Mouse (Mus musculus) layer of hippocampus, adult 2 months (tissue): ENCODE measurements around the gene Slc25a5. TPM values are rescaled to one million over a fixed set of nuclear protein-coding genes. Genes with fewer than 3 reads are reported as not detected.

ENCODE experiments used
- DNase-seq, 2 experiments: peaks; one replicate each; pipeline ENCODE4 v3.0.0; 2022; ENCODE audit warnings: low spot score in 2 of 2
- H3K27ac ChIP-seq: fragments of 200-600 bp; 2 replicates; pipeline ENCODE4 v1.8.1; 2022
- H3K4me3 ChIP-seq: fragments of 200-600 bp; 2 replicates; pipeline ENCODE4 v1.8.1; 2022; ENCODE audit warnings: mild to moderate bottlenecking
- CTCF ChIP-seq: fragments of 200-600 bp; conservative IDR thresholded peaks from 2 replicates; pipeline ENCODE4 v1.8.1; 2022; ENCODE audit warnings: antibody characterized with exemption, mild to moderate bottlenecking, moderate library complexity
- total RNA-seq, 2 experiments: library from RNA; stranded (reverse); gene quantifications; 2 replicates each; pipeline ENCODE4 v1.2.3; 2021

Slc25a5 gene
- total RNA-seq, 2 experiments from 2014 or later: 325 to 333 TPM

- TF ChIP-seq CTCF: peak; percentile 46
- DNase-seq: no peak
- Histone ChIP-seq H3K4me3 (no peak overlapping the region), H3K27ac (no peak overlapping the region)
These were observed 34.8 kb downstream of the Slc25a5 start for GRCm38 (mm10) chrX:36830271-36830670.

- DNase-seq: peak in 1 of 2 experiments; percentile 32
- Histone ChIP-seq H3K27ac (no peak overlapping the region), H3K4me3 (no peak overlapping the region)
- no peak for TF ChIP-seq CTCF
These were observed 36.2 kb downstream of the Slc25a5 start for GRCm38 (mm10) chrX:36831632-36832031.

GRCm38 (mm10) chrX:36833397-36834084, 38.1 kb downstream of the Slc25a5 start:
- peak; percentile 34 to 74 for DNase-seq
- no peak overlapping the region; the same call in 1 of the 2 replicates for H3K4me3 ChIP-seq
- H3K27ac ChIP-seq: no peak overlapping the region
- peak; percentile 84 for TF ChIP-seq CTCF

- TF ChIP-seq CTCF: no peak
- Histone ChIP-seq H3K4me3 (no peak overlapping the region), H3K27ac (no peak overlapping the region)
- no peak for DNase-seq
These were observed 41.7 kb downstream of the Slc25a5 start for GRCm38 (mm10) chrX:36837069-36837676.

GRCm38 (mm10) chrX:36839391-36839790, 43.9 kb downstream of the Slc25a5 start:
- H3K27ac ChIP-seq: no peak overlapping the region
- no peak for DNase-seq
- TF ChIP-seq CTCF: no peak
- no peak overlapping the region for H3K4me3 ChIP-seq

GRCm38 (mm10) chrX:36841698-36842097, 46.2 kb downstream of the Slc25a5 start:
- Histone ChIP-seq H3K27ac (no peak overlapping the region), H3K4me3 (no peak overlapping the region)
- DNase-seq: no peak
- TF ChIP-seq CTCF: no peak

- H3K4me3 ChIP-seq: no peak overlapping the region
- TF ChIP-seq CTCF: no peak
- no peak for DNase-seq
- no peak overlapping the region for H3K27ac ChIP-seq
These were observed 48.0 kb downstream of the Slc25a5 start for GRCm38 (mm10) chrX:36843346-36843990.

- Histone ChIP-seq H3K27ac (no peak overlapping the region), H3K4me3 (no peak overlapping the region)
- no peak for TF ChIP-seq CTCF
- DNase-seq: no peak
These were observed 51.7 kb downstream of the Slc25a5 start for GRCm38 (mm10) chrX:36847152-36847551.

Other genes with a start within 250 kb of the Slc25a5 start
- gene Pgrmc1, start 197.4 kb upstream of the Slc25a5 start, total RNA-seq: 100 to 1,000 TPM; 275 to 285 TPM
- 1 to 10 TPM; 8.7 to 9.0 TPM for gene Akap17b, start 150.3 kb upstream of the Slc25a5 start, total RNA-seq
- under 1 TPM in 1 of 2 experiments, not detected in 1; 0.44 TPM for gene Slc25a43, start 52.0 kb upstream of the Slc25a5 start, total RNA-seq
- gene Ube2a, start 78.2 kb downstream of the Slc25a5 start, total RNA-seq: 10 to 100 TPM; 52.0 to 53.8 TPM
- gene C330007P06Rik, start 78.5 kb downstream of the Slc25a5 start, total RNA-seq: 10 to 100 TPM; 40.4 TPM
- gene Nkrf, start 107.2 kb downstream of the Slc25a5 start, total RNA-seq: 10 to 100 TPM; 29.7 to 32.2 TPM
- gene Sept6, start 196.1 kb downstream of the Slc25a5 start, total RNA-seq: 10 to 100 TPM; 50.4 to 51.9 TPM